Mouse (Mus musculus) MEL (cell line): Measurements from ENCODE around the gene Slc7a5.

ENCODE experiments used
- CHD1 ChIP-seq: IDR thresholded peaks from 2 replicates; pipeline ENCODE4 v1.6.1; 2012; ENCODE audit warnings: low read depth, mild to moderate bottlenecking, inconsistent platforms, low read length, improper control_type of control experiment
- CTCF ChIP-seq, 3 experiments: IDR thresholded peaks in 2 of 3; conservative IDR thresholded peaks in 1 of 3; 2 replicates each; pipeline ENCODE4 v1.5.1; 2011 to 2012; ENCODE audit warnings: low read length in 3 of 3, low read depth in 2 of 3, mild to moderate bottlenecking in 2 of 3, improper control_type of control experiment in 1 of 3, inconsistent platforms in 1 of 3, mixed read lengths in 1 of 3, moderate library complexity in 1 of 3; ENCODE audit not compliant: control insufficient read depth in 1 of 3, insufficient read depth in 1 of 3, poor library complexity in 1 of 3, severe bottlenecking in 1 of 3
- E2F4 ChIP-seq: IDR thresholded peaks from 2 replicates; pipeline ENCODE4 v1.6.1; 2011; ENCODE audit warnings: low read depth, low read length, improper control_type of control experiment, borderline replicate concordance
- ELF1 ChIP-seq: IDR thresholded peaks from 2 replicates; pipeline ENCODE4 v1.6.1; 2014; ENCODE audit warnings: low read depth, mild to moderate bottlenecking, inconsistent platforms, low read length, improper control_type of control experiment, moderate library complexity
- GATA1 ChIP-seq: IDR thresholded peaks from 2 replicates; pipeline ENCODE4 v1.6.1; 2011; ENCODE audit warnings: low read depth, low read length, improper control_type of control experiment
- JUND ChIP-seq: IDR thresholded peaks from 2 replicates; pipeline ENCODE4 v1.6.1; 2011; ENCODE audit warnings: low read depth, mild to moderate bottlenecking, improper control_type of control experiment, low read length
- KAT2A ChIP-seq: conservative IDR thresholded peaks from 2 replicates; pipeline ENCODE4 v1.6.1; 2012; ENCODE audit warnings: low read depth, low read length, improper control_type of control experiment, inconsistent platforms
- NELFE ChIP-seq: IDR thresholded peaks from 2 replicates; pipeline ENCODE4 v1.6.1; 2011; ENCODE audit warnings: low read depth, low read length, improper control_type of control experiment
- POLR2A ChIP-seq, 2 experiments: IDR thresholded peaks; 2 replicates each; pipeline ENCODE4 v1.6.1; 2011 to 2012; ENCODE audit warnings: low read length in 2 of 2, mild to moderate bottlenecking in 2 of 2, control low read depth in 1 of 2, improper control_type of control experiment in 1 of 2, low read depth in 1 of 2, moderate library complexity in 1 of 2; ENCODE audit not compliant: control insufficient read depth in 1 of 2, insufficient read depth in 1 of 2, poor library complexity in 1 of 2
- POLR2AphosphoS5 ChIP-seq: IDR thresholded peaks from 2 replicates; pipeline ENCODE4 v1.6.1; 2012; ENCODE audit warnings: low read depth, borderline replicate concordance, mild to moderate bottlenecking, inconsistent platforms, low read length, moderate library complexity, mixed read lengths
- SIN3A ChIP-seq: IDR thresholded peaks from 2 replicates; pipeline ENCODE4 v1.6.1; 2012; ENCODE audit warnings: low read length, improper control_type of control experiment, inconsistent platforms
- SMC3 ChIP-seq: IDR thresholded peaks from 2 replicates; pipeline ENCODE4 v1.6.1; 2011; ENCODE audit warnings: low read depth, low read length, improper control_type of control experiment
- TBP ChIP-seq: IDR thresholded peaks from 2 replicates; pipeline ENCODE4 v1.8.0; 2011; ENCODE audit warnings: low read depth, low read length, improper control_type of control experiment
- ZC3H11A ChIP-seq: IDR thresholded peaks from 2 replicates; pipeline ENCODE4 v1.6.1; 2012; ENCODE audit warnings: low read depth, mild to moderate bottlenecking, inconsistent platforms, low read length, improper control_type of control experiment

DNA sequence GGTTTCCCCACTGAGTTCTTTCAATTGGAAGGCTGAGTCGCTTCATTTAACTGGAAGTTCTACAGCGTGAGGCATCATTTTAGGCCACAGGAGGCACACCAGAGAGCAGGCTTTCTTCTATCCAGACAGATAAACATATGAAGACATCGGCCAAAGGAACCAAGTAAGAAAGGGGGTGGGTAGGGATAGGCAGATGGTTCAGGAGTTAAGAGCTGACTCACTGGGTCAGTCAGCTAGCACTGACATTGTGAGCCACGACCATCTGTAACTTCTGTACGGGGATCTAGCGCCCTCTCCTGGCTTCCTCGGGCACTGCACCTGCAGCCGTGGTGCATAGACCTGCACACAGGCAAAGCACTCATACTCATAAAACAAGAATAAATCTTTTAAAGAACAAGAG is 66.3 kb downstream of the Slc7a5 start:
- no peak for TF ChIP-seq GATA1
- TF ChIP-seq POLR2AphosphoS5 = no peak
- TF ChIP-seq JUND = no peak
- no peak for TF ChIP-seq ZC3H11A
- peak; percentile 90 to 99 (median 93) for TF ChIP-seq CTCF (IDR thresholded peaks at IDR 0.05 in 2 of 3, conservative IDR thresholded peaks at IDR 0.05 in 1 of 3; ENCODE audit: control insufficient read depth in 1 of 3, insufficient read depth in 1 of 3, low read depth in 2 of 3, low read length in 3 of 3, poor library complexity in 1 of 3, severe bottlenecking in 1 of 3)
- TF ChIP-seq SIN3A = no peak
- peak; percentile 62 for TF ChIP-seq SMC3
- TF ChIP-seq CHD1 = no peak
- no peak for TF ChIP-seq TBP
- no peak for TF ChIP-seq NELFE
- TF ChIP-seq POLR2A (IDR thresholded peaks at IDR 0.05; ENCODE audit: control insufficient read depth in 1 of 2, insufficient read depth in 1 of 2, low read depth in 1 of 2, low read length in 2 of 2, poor library complexity in 1 of 2) = no peak
- no peak for TF ChIP-seq ELF1
- TF ChIP-seq E2F4 = no peak
- no peak for TF ChIP-seq KAT2A
